10 mouse cellular contexts compared by ENCODE assay signal in genomic region chr8:120112535-120112934, GRCm38 (mm10). TPM values are rescaled to one million over a fixed set of nuclear protein-coding genes. Genes with fewer than 3 reads are reported as not detected.
DNase-seq lines count a peak whose midpoint lies in the region; ATAC-seq and TF ChIP-seq lines count a peak whose summit lies in the region.
"Had no signal": no experiment of that assay in that cellular context is flagged by ENCODE, and none has a peak within 500 bp of the region (broad histone marks: within the 10 kb centered on the region; RNA-seq: fewer than 3 reads in every experiment).

No protein-coding gene starts in this region.

- no peaks in the 10 kb centered on the region for H3K36me3 ChIP-seq in lung, embryonic 15.5 days
- H3K36me3 ChIP-seq in hindbrain, embryonic 11.5 days (ENCODE audit: control insufficient read depth, insufficient read depth, low read length): no peaks in the 10 kb centered on the region
- H3K36me3 ChIP-seq: hindbrain, embryonic 15.5 days had no signal

- intact Hi-C loops in gastrocnemius, adult 2 months (cut with DNase I): no loop called here
- intact Hi-C loops in gastrocnemius, postnatal 14 days (cut with DNase I; ENCODE audit: low total_unique reads): no loop called here

- H3K27me3 ChIP-seq in lung, embryonic 15.5 days: peaks cover 35% of the 10 kb centered on the region
- H3K27me3 ChIP-seq in hindbrain, embryonic 11.5 days (ENCODE audit: control insufficient read depth, insufficient read depth, low read length): peaks cover 21% of the 10 kb centered on the region
- H3K27me3 ChIP-seq: hindbrain, embryonic 15.5 days had no signal

- no peak for TF ChIP-seq CTCF in gastrocnemius, adult 2 months (IDR thresholded peaks at IDR 0.05)

- no peaks in the 10 kb centered on the region for H3K9me3 ChIP-seq in lung, embryonic 15.5 days
- H3K9me3 ChIP-seq in hindbrain, embryonic 11.5 days (ENCODE audit: control insufficient read depth, low read length): no peaks in the 10 kb centered on the region
- H3K9me3 ChIP-seq: hindbrain, embryonic 15.5 days had no signal

- peaks cover 19% of the 10 kb centered on the region for H3K4me1 ChIP-seq in lung, embryonic 15.5 days
- H3K4me1 ChIP-seq in hindbrain, embryonic 11.5 days (replicated peaks; ENCODE audit: control insufficient read depth, insufficient read depth, low read length): no peaks in the 10 kb centered on the region; the same call in 1 of the 2 replicates

- ATAC-seq in lung, embryonic 15.5 days (ENCODE audit: borderline replicate concordance, extremely low read depth, low FRiP score, low TSS enrichment): no peak
- ATAC-seq in neutrophil, adult 5-6 weeks (ENCODE audit: extremely low read depth, insufficient number of reproducible peaks, low FRiP score, poor library complexity, severe bottlenecking): peak; percentile 51
- ATAC-seq in hindbrain, embryonic 11.5 days (ENCODE audit: low FRiP score): no peak

- H3K4me2 ChIP-seq in lung, embryonic 15.5 days: peak overlapping the region; percentile 97
- H3K4me2 ChIP-seq in hindbrain, embryonic 11.5 days (replicated peaks; ENCODE audit: low read depth, low read length): no peak overlapping the region

- no peak for DNase-seq in gastrocnemius, adult 2 months
- no peak for DNase-seq in gastrocnemius, postnatal 14 days
- no peak for DNase-seq in lung, adult 18-20 months
- peak; percentile 38 for DNase-seq in induced T-regulatory cell, adult 2 months (ENCODE audit: low read depth)
- no peak for DNase-seq in hindbrain, embryonic 11.5 days (ENCODE audit: low spot score)
- no peak for DNase-seq in embryo, embryonic 10.5 days (ENCODE audit: low spot score)
- DNase-seq: cerebellum, adult 11 months had no signal

- WGBS in lung, embryonic 15.5 days: 75% methylated on average over 5 of the region's 5 CpGs
- WGBS in hindbrain, embryonic 11.5 days: 86% methylated on average over 5 of the region's 5 CpGs

- peak overlapping the region; percentile 94 for H3K4me3 ChIP-seq in gastrocnemius, adult 2 months
- no peak overlapping the region for H3K4me3 ChIP-seq in lung, embryonic 15.5 days
- H3K4me3 ChIP-seq in hindbrain, embryonic 11.5 days (ENCODE audit: low read depth, low read length): no peak overlapping the region

- no peak overlapping the region for H3K9ac ChIP-seq in lung, embryonic 15.5 days
- no peak overlapping the region; the same call in 1 of the 2 replicates for H3K9ac ChIP-seq in hindbrain, embryonic 11.5 days (ENCODE audit: low read depth, low read length)

- peak overlapping the region; percentile 98 for H3K27ac ChIP-seq in gastrocnemius, adult 2 months
- H3K27ac ChIP-seq in lung, embryonic 15.5 days: peak overlapping the region; percentile 95; the same call in 1 of the 2 replicates
- no peak overlapping the region for H3K27ac ChIP-seq in hindbrain, embryonic 11.5 days (ENCODE audit: low read depth, low read length)

RNA-seq across cellular contexts. Expression of gene 6430548M08Rik, which starts 1.4 kb away (rescaled TPM):
- total RNA-seq in gastrocnemius, adult 2 months (2021): 10 to 100 TPM; 26.5 to 30.0 TPM
- total RNA-seq in gastrocnemius, postnatal 14 days (2021): 10 to 100 TPM; 16.7 to 20.3 TPM
- polyA plus RNA-seq in lung, embryonic 15.5 days (2015; fragmentation: Nextera tagmentation; extraction: Ambion mirVana): 7.4 and 8.0 TPM in 2 replicates
- 97.9 and 122 TPM in 2 replicates for total RNA-seq in neutrophil, adult 5-6 weeks (2017)
- polyA plus RNA-seq in hindbrain, embryonic 11.5 days (2014; fragmentation: Nextera tagmentation; extraction: Ambion mirVana): 9.8 and 11.2 TPM in 2 replicates

RNA-seq across cellular contexts. Expression of gene Zdhhc7, which starts 11.3 kb away (rescaled TPM):
- total RNA-seq in gastrocnemius, adult 2 months (2021): 10 to 100 TPM; 23.9 to 27.6 TPM
- total RNA-seq in gastrocnemius, postnatal 14 days (2021): 10 to 100 TPM; 21.0 to 21.2 TPM
- polyA plus RNA-seq in lung, embryonic 15.5 days (2015; fragmentation: Nextera tagmentation; extraction: Ambion mirVana): 38.3 and 40.0 TPM in 2 replicates
- total RNA-seq in neutrophil, adult 5-6 weeks (2017): 27.6 and 45.2 TPM in 2 replicates
- 24.6 and 25.2 TPM in 2 replicates for polyA plus RNA-seq in hindbrain, embryonic 11.5 days (2014; fragmentation: Nextera tagmentation; extraction: Ambion mirVana)
